Comparison of ENCODE assay signal across 8 mouse cellular contexts in genomic region chr1:172205741-172206087, GRCm38 (mm10). TPM values are rescaled to one million over a fixed set of nuclear protein-coding genes. Genes with fewer than 3 reads are reported as not detected.
DNase-seq lines count a peak whose midpoint lies in the region; ATAC-seq and TF ChIP-seq lines count a peak whose summit lies in the region.

No protein-coding gene starts in this region.

- DNase-seq in cerebellum, adult 11-12 months: peak; percentile 65
- no peak for DNase-seq in testis, postnatal 10 days (ENCODE audit: low spot score)
- peak; percentile 50 to 65 for DNase-seq in natural killer cell, adult 2 months (ENCODE audit: low spot score in 2 of 2)
- DNase-seq in gastrocnemius, postnatal 36 days: no peak
- DNase-seq in urinary bladder, postnatal 36 days (ENCODE audit: low spot score in 2 of 2): no peak

- ATAC-seq in cerebellum, adult (ENCODE audit: insufficient number of reproducible peaks, low FRiP score, low TSS enrichment): no peak
- ATAC-seq in intestine, embryonic 15.5 days: no peak

- H3K4me1 ChIP-seq in testis, adult 2 months (ENCODE audit: control insufficient read depth, insufficient read depth, low read length): peaks cover 35% of the 10 kb centered on the region
- peaks cover 55% of the 10 kb centered on the region for H3K4me1 ChIP-seq in intestine, embryonic 15.5 days (replicated peaks)

- peak overlapping the region; percentile 72 for H3K4me2 ChIP-seq in intestine, embryonic 15.5 days (replicated peaks)

- H3K27ac ChIP-seq in testis, adult 2 months (ENCODE audit: control insufficient read depth, insufficient read depth, low read depth, low read length): no peak overlapping the region
- H3K27ac ChIP-seq in intestine, embryonic 15.5 days: peak overlapping the region; percentile 83; the same call in 1 of the 2 replicates

- peak overlapping the region; percentile 73; the same call in 1 of the 2 replicates for H3K9ac ChIP-seq in intestine, embryonic 15.5 days

- TF ChIP-seq CTCF in testis, adult 2 months (IDR thresholded peaks at IDR 0.05; ENCODE audit: control insufficient read depth, insufficient read depth, insufficient replicate concordance, low read depth, low read length): no peak

- no peak for TF ChIP-seq POLR2A in testis, adult 2 months (IDR thresholded peaks at IDR 0.05; ENCODE audit: control insufficient read depth, low read depth, low read length)

- no peaks in the 10 kb centered on the region for H3K9me3 ChIP-seq in intestine, embryonic 15.5 days

- 12% methylated on average over 3 of the region's 3 CpGs for WGBS in intestine, embryonic 15.5 days

- intact Hi-C loops in gastrocnemius, postnatal 36 days (cut with DNase I): loop anchor here (5.0 to 10.0 kb wide), 2 partner anchors 42 to 61 kb away; partner anchors contain the start of gene Dcaf8

- H3K4me3 ChIP-seq in testis, adult 2 months (ENCODE audit: control insufficient read depth, low read depth, low read length): peak overlapping the region; percentile 87; the same call in 1 of the 2 replicates
- H3K4me3 ChIP-seq in intestine, embryonic 15.5 days (replicated peaks): peak overlapping the region; percentile 61

- no peaks in the 10 kb centered on the region for H3K36me3 ChIP-seq in testis, adult 2 months (ENCODE audit: control insufficient read depth, insufficient read depth, low read length)
- H3K36me3 ChIP-seq in intestine, embryonic 15.5 days: peaks cover 2% of the 10 kb centered on the region; the same call in 1 of the 2 replicates

- no peaks in the 10 kb centered on the region for H3K27me3 ChIP-seq in testis, adult 2 months (ENCODE audit: control insufficient read depth, insufficient read depth, low read length)
- no peaks in the 10 kb centered on the region for H3K27me3 ChIP-seq in intestine, embryonic 15.5 days (replicated peaks)

RNA-seq across cellular contexts. Expression of gene Pea15a, which starts 0.9 kb away (rescaled TPM):
- 15.8 and 17.5 TPM in 2 replicates for polyA plus RNA-seq in testis, adult 2 months (2012; rRNA removed)
- polyA plus RNA-seq in intestine, embryonic 15.5 days (2015; fragmentation: Nextera tagmentation; extraction: Ambion mirVana): 86.4 and 89.0 TPM in 2 replicates
- 10 to 100 TPM; 22.5 to 28.4 TPM for total RNA-seq in gastrocnemius, postnatal 36 days (2021)

RNA-seq across cellular contexts. Expression of gene Casq1, which starts 14.0 kb away (rescaled TPM):
- polyA plus RNA-seq in testis, adult 2 months (2012; rRNA removed): 15.0 and 15.8 TPM in 2 replicates
- polyA plus RNA-seq in intestine, embryonic 15.5 days (2015; fragmentation: Nextera tagmentation; extraction: Ambion mirVana): 18.4 and 20.2 TPM in 2 replicates
- 1,000 to 10,000 TPM; 4,749 to 5,131 TPM for total RNA-seq in gastrocnemius, postnatal 36 days (2021)

RNA-seq across cellular contexts. Expression of gene Atp1a4, which starts 52.5 kb away (rescaled TPM):
- 322 and 331 TPM in 2 replicates for polyA plus RNA-seq in testis, adult 2 months (2012; rRNA removed)
- not detected in 2 replicates for polyA plus RNA-seq in intestine, embryonic 15.5 days (2015; fragmentation: Nextera tagmentation; extraction: Ambion mirVana)
- total RNA-seq in gastrocnemius, postnatal 36 days (2021): under 1 TPM; 0.51 to 0.72 TPM

RNA-seq across cellular contexts. Expression of gene Igsf8, which starts 55.7 kb away (rescaled TPM):
- polyA plus RNA-seq in testis, adult 2 months (2012; rRNA removed): 43.9 and 52.2 TPM in 2 replicates
- 46.1 and 53.3 TPM in 2 replicates for polyA plus RNA-seq in intestine, embryonic 15.5 days (2015; fragmentation: Nextera tagmentation; extraction: Ambion mirVana)
- 1 to 10 TPM; 8.4 to 9.8 TPM for total RNA-seq in gastrocnemius, postnatal 36 days (2021)

RNA-seq across cellular contexts. Expression of gene Dcaf8, which starts 57.8 kb away (rescaled TPM):
- 53.2 and 55.6 TPM in 2 replicates for polyA plus RNA-seq in testis, adult 2 months (2012; rRNA removed)
- 98.2 and 101 TPM in 2 replicates for polyA plus RNA-seq in intestine, embryonic 15.5 days (2015; fragmentation: Nextera tagmentation; extraction: Ambion mirVana)
- 100 to 1,000 TPM; 165 to 181 TPM for total RNA-seq in gastrocnemius, postnatal 36 days (2021)

Comparison
In these comparisons a context has a peak if more than half of its experiments do, and no peak if none do; other contexts are left out.
1. DNase-seq: peak in cerebellum, adult 11-12 months (single experiment) and natural killer cell, adult 2 months (2 of 2); none in testis, postnatal 10 days (single experiment), gastrocnemius, postnatal 36 days (0 of 2) and urinary bladder, postnatal 36 days (0 of 2).
2. RNA of gene Atp1a4, which starts 52.5 kb away (polyA plus RNA-seq): 322 to 331 TPM in testis, adult 2 months; not detected in intestine, embryonic 15.5 days; every median in the first group is over 100 times any median in the second.